Mouse (Mus musculus) forebrain, embryonic 10.5 days (tissue): ENCODE measurements at regions not wholly inside any gene's neighbourhood (a gene's known extent, or its start where the extent isn't known, plus 50 kb on each side); places are given as distances from the start of the nearest gene placed in this dataset.

Source experiments
- DNase-seq: peaks from one replicate; pipeline ENCODE4 v3.0.0-alpha.2; 2017; ENCODE audit warnings: low spot score; ENCODE audit errors: extremely low spot score
- H3K27ac ChIP-seq: fragments of 300-500 bp; sonication (generic); 2 replicates; pipeline ENCODE4 v1.5.1; 2016; ENCODE audit warnings: mild to moderate bottlenecking
- H3K27me3 ChIP-seq: fragments of 300-500 bp; sonication (generic); 2 replicates; pipeline ENCODE4 v1.6.1; 2016; ENCODE audit warnings: mild to moderate bottlenecking; ENCODE audit not compliant: poor library complexity, severe bottlenecking
- H3K36me3 ChIP-seq: fragments of 300-500 bp; sonication (generic); replicated peaks from 2 replicates; pipeline ENCODE4 v1.6.1; 2016; ENCODE audit warnings: mild to moderate bottlenecking, moderate library complexity
- H3K4me1 ChIP-seq: fragments of 300-500 bp; sonication (generic); 2 replicates; pipeline ENCODE4 v1.6.1; 2016
- H3K4me3 ChIP-seq: fragments of 300-500 bp; sonication (generic); 2 replicates; pipeline ENCODE4 v1.5.1; 2016; ENCODE audit warnings: mild to moderate bottlenecking, moderate library complexity
- H3K9me3 ChIP-seq: fragments of 300-500 bp; sonication (generic); 2 replicates; pipeline ENCODE4 v1.6.1; 2016; ENCODE audit warnings: mild to moderate bottlenecking, moderate library complexity
- WGBS: fragments of 180-500 bp; shearing (Covaris S2); methylation state at CpG from one replicate; pipeline ENCODE4 v1.1.7; 2016; 5-methylcytosine and 5-hydroxymethylcytosine counted together

- Histone ChIP-seq H3K4me1 (0 out of 2 replicates have a peak, but pooled peaks cover 6% of the 10 kb centered on the region), H3K4me3 (no peak overlapping the region), H3K36me3 (no peaks in the 10 kb centered on the region), H3K27me3 (no peaks in the 10 kb centered on the region), H3K27ac (no peak overlapping the region), H3K9me3 (no peaks in the 10 kb centered on the region)
- DNase-seq, result no peak
- WGBS, result 66% methylated on average over 5 of the region's 5 CpGs
Measured at GRCm38 (mm10) chr8:35233520-35234186, 531.9 kb upstream of the Gm19410 start.

DNA sequence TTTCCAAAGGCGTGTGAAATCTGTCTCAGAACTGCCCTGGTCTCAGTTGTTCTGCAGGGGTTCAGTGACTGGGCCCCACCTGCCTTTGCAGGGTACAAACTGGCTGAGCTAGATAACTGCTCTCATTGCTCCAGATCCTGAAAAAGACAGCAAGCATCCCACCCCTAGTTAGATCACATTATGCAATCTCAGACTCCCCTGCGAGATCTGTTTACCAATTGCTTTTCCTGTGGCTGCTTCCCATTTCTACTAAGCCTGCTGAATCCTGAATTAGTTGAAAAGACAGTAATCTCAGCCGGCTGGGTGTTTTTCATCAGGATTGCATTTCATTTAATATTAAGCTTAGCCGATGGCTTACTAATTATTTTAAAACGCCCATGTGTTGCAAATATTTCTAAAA lies 531.2 kb upstream of the Gm19410 start:
- Histone ChIP-seq H3K27me3 (no peaks in the 10 kb centered on the region), H3K9me3 (no peaks in the 10 kb centered on the region)

GRCm38 (mm10) chr8:35235815-35236509 lies 529.6 kb upstream of the Gm19410 start:
- no peak overlapping the region for H3K4me3 ChIP-seq
- DNase-seq, result no peak
- no peak overlapping the region for H3K27ac ChIP-seq
- no peaks in the 10 kb centered on the region for H3K36me3 ChIP-seq
- no peaks in the 10 kb centered on the region for H3K27me3 ChIP-seq
- no peaks in the 10 kb centered on the region for H3K9me3 ChIP-seq
- WGBS, result 83% methylated on average over 8 of the region's 8 CpGs
- H3K4me1 ChIP-seq, result 0 out of 2 replicates have a peak, but pooled peaks cover 6% of the 10 kb centered on the region

More for the DNA sequence above, 531.2 kb upstream of the Gm19410 start:
- 54% methylated on average over 5 of the region's 5 CpGs for WGBS
- H3K36me3 ChIP-seq, result no peaks in the 10 kb centered on the region
- 0 out of 2 replicates have a peak, but pooled peaks cover 6% of the 10 kb centered on the region for H3K4me1 ChIP-seq
- DNase-seq, result no peak
- no peak overlapping the region for H3K27ac ChIP-seq
- no peak overlapping the region for H3K4me3 ChIP-seq

DNA sequence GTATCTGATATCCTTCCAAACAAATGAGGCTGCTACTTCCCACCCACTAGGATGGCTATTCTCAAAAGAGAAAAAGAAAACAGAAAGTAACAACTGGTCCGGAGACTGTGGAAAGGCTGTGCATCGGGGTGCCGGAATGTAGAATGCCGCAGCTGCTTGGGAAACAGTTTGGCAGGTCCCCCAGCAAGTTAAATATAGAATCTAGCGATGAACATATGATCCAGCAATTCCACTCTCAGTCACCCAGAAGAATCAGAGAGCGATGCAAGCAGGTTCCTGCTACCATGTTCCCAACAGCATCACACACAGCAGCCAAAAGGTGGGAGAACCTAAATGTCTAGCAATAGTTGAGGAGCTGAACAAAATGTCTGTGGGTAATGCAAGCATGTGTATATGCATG lies 528.3 kb upstream of the Gm19410 start:
- Histone ChIP-seq H3K27ac (no peak overlapping the region), H3K9me3 (no peaks in the 10 kb centered on the region), H3K4me1 (0 out of 2 replicates have a peak, but pooled peaks cover 6% of the 10 kb centered on the region), H3K4me3 (no peak overlapping the region), H3K36me3 (no peaks in the 10 kb centered on the region), H3K27me3 (peaks cover 1% of the 10 kb centered on the region; the same call in 1 of the 2 replicates)
- DNase-seq, result no peak
- 94% methylated on average over 6 of the region's 6 CpGs for WGBS

DNA sequence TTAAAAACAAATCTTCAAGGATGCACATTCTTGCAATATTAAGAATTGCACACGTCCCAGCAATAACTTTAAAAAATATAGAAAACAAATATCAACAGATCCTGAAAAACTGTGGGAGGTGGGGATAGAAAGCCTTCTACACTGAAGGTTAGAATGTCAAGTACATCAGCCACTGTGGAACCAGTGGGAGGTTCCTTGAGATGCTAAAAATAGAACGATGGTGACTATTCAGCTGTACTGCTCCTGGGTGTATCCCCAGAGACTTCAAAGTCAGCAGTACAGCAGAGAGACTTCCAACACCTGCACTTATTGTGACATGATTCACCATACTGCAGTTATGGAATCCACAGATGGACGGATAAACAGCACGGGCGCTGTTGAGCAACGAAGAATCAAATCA lies 524.7 kb upstream of the Gm19410 start:
- Histone ChIP-seq H3K4me1 (peaks cover 19% of the 10 kb centered on the region), H3K4me3 (no peak overlapping the region), H3K27ac (no peak overlapping the region), H3K9me3 (no peaks in the 10 kb centered on the region), H3K36me3 (no peaks in the 10 kb centered on the region), H3K27me3 (peaks cover 9% of the 10 kb centered on the region; the same call in 1 of the 2 replicates)
- 94% methylated on average over 6 of the region's 6 CpGs for WGBS
- no peak for DNase-seq

GRCm38 (mm10) chr8:35243555-35243954 lies 522.0 kb upstream of the Gm19410 start:
- DNase-seq, result peak; percentile 50
- Histone ChIP-seq H3K27ac (peak overlapping the region; percentile 62), H3K27me3 (peaks cover 9% of the 10 kb centered on the region; the same call in 1 of the 2 replicates), H3K36me3 (no peaks in the 10 kb centered on the region), H3K4me3 (peak overlapping the region; percentile 15; the same call in 1 of the 2 replicates), H3K9me3 (no peaks in the 10 kb centered on the region), H3K4me1 (peaks cover 19% of the 10 kb centered on the region)
- WGBS, result 15% methylated on average over 11 of the region's 11 CpGs

DNA sequence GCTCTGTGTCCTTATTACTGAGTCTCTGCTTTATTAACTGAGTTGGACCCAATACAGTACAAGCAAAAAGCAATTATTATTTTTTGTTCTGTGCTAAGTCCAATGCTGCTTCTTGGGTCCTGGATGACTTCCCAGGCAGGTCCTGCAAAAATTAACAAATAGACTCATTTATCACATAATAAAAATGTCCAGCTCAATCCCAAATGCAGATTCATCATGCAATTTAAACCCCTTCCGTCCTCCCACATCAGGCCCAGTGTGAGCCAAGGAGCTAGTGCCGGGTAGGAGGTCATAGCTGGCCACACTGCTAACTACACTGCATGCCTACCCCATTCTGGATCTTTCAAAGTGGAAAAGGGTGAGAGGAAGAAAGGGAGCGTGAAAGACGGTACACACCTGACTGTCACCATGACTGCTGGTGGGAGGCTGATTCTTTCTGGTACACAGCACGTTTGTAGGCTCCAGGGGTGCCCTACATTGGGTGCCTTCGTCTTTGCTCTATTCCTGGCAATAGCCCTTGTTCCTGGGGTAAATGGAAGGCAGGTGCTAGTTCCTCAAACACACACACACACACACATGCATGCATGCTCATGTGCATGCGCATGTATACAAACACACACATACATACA lies 515.7 kb upstream of the Gm19410 start:
- no peak for DNase-seq
- Histone ChIP-seq H3K4me3 (no peak overlapping the region), H3K27me3 (no peaks in the 10 kb centered on the region), H3K4me1 (no peaks in the 10 kb centered on the region), H3K9me3 (no peaks in the 10 kb centered on the region), H3K36me3 (no peaks in the 10 kb centered on the region), H3K27ac (no peak overlapping the region)
- WGBS, result 88% methylated on average over 7 of the region's 7 CpGs

GRCm38 (mm10) chr8:35250641-35251040 lies 514.9 kb upstream of the Gm19410 start:
- no peak for DNase-seq
- H3K4me1 ChIP-seq, result no peaks in the 10 kb centered on the region
- no peaks in the 10 kb centered on the region for H3K27me3 ChIP-seq
- H3K27ac ChIP-seq, result no peak overlapping the region
- no peaks in the 10 kb centered on the region for H3K9me3 ChIP-seq
- H3K4me3 ChIP-seq, result no peak overlapping the region
- 76% methylated on average over 4 of the region's 4 CpGs for WGBS
- H3K36me3 ChIP-seq, result no peaks in the 10 kb centered on the region

DNA sequence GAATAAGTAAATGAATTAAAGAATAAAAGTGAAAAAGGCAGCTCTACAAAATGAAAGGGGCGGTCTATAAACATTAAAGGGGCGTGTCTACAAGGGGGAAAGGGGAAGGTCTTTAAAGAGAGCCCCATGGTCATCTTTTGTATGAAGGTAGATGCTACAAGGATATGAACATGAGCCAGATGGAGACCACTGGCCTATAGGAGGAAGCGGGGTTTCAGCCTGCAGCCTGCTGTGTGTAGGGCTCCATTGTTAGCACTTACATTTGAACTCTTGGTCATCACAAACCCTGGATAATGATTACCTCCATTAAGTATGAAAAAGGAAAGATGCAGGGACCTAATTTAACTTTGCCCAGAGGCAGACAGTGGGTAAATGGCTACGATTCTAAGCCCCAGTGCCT lies 511.6 kb upstream of the Gm19410 start:
- no peak for DNase-seq
- Histone ChIP-seq H3K27ac (no peak overlapping the region), H3K4me1 (no peaks in the 10 kb centered on the region), H3K36me3 (no peaks in the 10 kb centered on the region), H3K9me3 (no peaks in the 10 kb centered on the region), H3K27me3 (no peaks in the 10 kb centered on the region), H3K4me3 (no peak overlapping the region)
- WGBS, result 88% methylated on average over 4 of the region's 4 CpGs

- no peak for DNase-seq
- H3K4me3 ChIP-seq, result no peak overlapping the region
- H3K9me3 ChIP-seq, result no peaks in the 10 kb centered on the region
- H3K4me1 ChIP-seq, result no peaks in the 10 kb centered on the region
- no peak overlapping the region for H3K27ac ChIP-seq
- WGBS, result 91% methylated on average over 2 of the region's 2 CpGs
- H3K36me3 ChIP-seq, result no peaks in the 10 kb centered on the region
- no peaks in the 10 kb centered on the region for H3K27me3 ChIP-seq
Measured at GRCm38 (mm10) chr8:35255327-35255726, 510.3 kb upstream of the Gm19410 start.

DNA sequence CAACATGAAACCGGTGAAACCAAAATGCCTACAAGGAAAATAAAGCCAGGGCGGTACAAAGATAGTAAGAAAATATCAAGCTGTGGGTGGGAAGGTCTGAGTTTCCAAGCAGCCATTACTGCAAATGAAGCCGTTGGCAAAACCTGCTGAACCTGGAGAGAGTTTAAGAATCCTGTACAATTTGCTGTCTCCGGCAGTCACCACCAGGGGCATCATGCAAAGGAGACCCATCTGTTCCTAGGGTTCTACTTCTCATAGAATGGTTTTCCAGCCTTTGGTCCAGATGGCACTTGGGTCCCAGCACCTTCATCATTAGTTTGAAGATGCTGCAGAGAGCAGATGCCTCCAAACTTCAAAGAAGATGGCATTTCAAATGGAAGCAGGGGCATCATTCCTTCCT lies 508.6 kb upstream of the Gm19410 start:
- WGBS, result 61% methylated on average over 4 of the region's 4 CpGs
- Histone ChIP-seq H3K4me1 (no peaks in the 10 kb centered on the region), H3K27ac (no peak overlapping the region), H3K36me3 (no peaks in the 10 kb centered on the region), H3K9me3 (no peaks in the 10 kb centered on the region), H3K27me3 (no peaks in the 10 kb centered on the region), H3K4me3 (no peak overlapping the region)
- no peak for DNase-seq

GRCm38 (mm10) chr8:35268221-35268620 lies 497.4 kb upstream of the Gm19410 start:
- Histone ChIP-seq H3K27me3 (no peaks in the 10 kb centered on the region), H3K4me1 (no peaks in the 10 kb centered on the region), H3K4me3 (no peak overlapping the region), H3K27ac (no peak overlapping the region), H3K9me3 (no peaks in the 10 kb centered on the region), H3K36me3 (no peaks in the 10 kb centered on the region)
- 85% methylated on average over 5 of the region's 5 CpGs for WGBS
- no peak for DNase-seq

GRCm38 (mm10) chr8:35268986-35269385 lies 496.6 kb upstream of the Gm19410 start:
- DNase-seq, result no peak
- Histone ChIP-seq H3K4me1 (no peaks in the 10 kb centered on the region; the same call in 1 of the 2 replicates), H3K27me3 (no peaks in the 10 kb centered on the region), H3K36me3 (no peaks in the 10 kb centered on the region), H3K27ac (no peak overlapping the region), H3K9me3 (no peaks in the 10 kb centered on the region), H3K4me3 (no peak overlapping the region)
- 92% methylated on average over 2 of the region's 2 CpGs for WGBS
